Mouse (Mus musculus) lung, adult 2 months (tissue): ENCODE measurements around the gene Med20. TPM values are rescaled to one million over a fixed set of nuclear protein-coding genes. Genes with fewer than 3 reads are reported as not detected.
"Not testable (repeated sequence)": the region's sequence is repeated elsewhere in the genome, so short reads cannot be mapped to it uniquely, and the experiment has no call there.

Experiments
- DNase-seq: peaks from one replicate; pipeline ENCODE4 v3.0.0; 2022
- H3K4me1 ChIP-seq: fragments of 200-500 bp; 2 replicates; pipeline ENCODE4 v1.6.1; 2011; ENCODE audit warnings: low read length; ENCODE audit not compliant: control insufficient read depth, insufficient read depth
- H3K4me3 ChIP-seq: fragments of 200-500 bp; replicated peaks from 2 replicates; pipeline ENCODE3; 2011; ENCODE audit warnings: low read depth, mild to moderate bottlenecking, control low read depth, low read length; ENCODE audit errors: extremely low read depth
- CTCF ChIP-seq: fragments of 200-500 bp; IDR thresholded peaks from 2 replicates; pipeline ENCODE4 v1.5.1; 2011; ENCODE audit warnings: mild to moderate bottlenecking, low read length, control low read depth; ENCODE audit not compliant: insufficient read depth
- POLR2A ChIP-seq: fragments of 200-500 bp; IDR thresholded peaks from 2 replicates; pipeline ENCODE4 v1.6.1; 2011; ENCODE audit warnings: low read depth, mild to moderate bottlenecking, control low read depth, low read length, borderline replicate concordance; ENCODE audit errors: extremely low read depth
- WGBS: fragments of 180-500 bp; shearing (Covaris S2); methylation state at CpG from one replicate; pipeline ENCODE4 v1.1.7; 2018; 5-methylcytosine and 5-hydroxymethylcytosine counted together
- polyA plus RNA-seq: library from polyadenylated mRNA; depleted of rRNA; stranded (reverse); fragments of >200 nt; gene quantifications from 2 replicates; pipeline ENCODE4 v1.2.3, GENCODE M21; 2012

Med20 gene
- polyA plus RNA-seq, 1 experiment, result 27.3 TPM

DNA sequence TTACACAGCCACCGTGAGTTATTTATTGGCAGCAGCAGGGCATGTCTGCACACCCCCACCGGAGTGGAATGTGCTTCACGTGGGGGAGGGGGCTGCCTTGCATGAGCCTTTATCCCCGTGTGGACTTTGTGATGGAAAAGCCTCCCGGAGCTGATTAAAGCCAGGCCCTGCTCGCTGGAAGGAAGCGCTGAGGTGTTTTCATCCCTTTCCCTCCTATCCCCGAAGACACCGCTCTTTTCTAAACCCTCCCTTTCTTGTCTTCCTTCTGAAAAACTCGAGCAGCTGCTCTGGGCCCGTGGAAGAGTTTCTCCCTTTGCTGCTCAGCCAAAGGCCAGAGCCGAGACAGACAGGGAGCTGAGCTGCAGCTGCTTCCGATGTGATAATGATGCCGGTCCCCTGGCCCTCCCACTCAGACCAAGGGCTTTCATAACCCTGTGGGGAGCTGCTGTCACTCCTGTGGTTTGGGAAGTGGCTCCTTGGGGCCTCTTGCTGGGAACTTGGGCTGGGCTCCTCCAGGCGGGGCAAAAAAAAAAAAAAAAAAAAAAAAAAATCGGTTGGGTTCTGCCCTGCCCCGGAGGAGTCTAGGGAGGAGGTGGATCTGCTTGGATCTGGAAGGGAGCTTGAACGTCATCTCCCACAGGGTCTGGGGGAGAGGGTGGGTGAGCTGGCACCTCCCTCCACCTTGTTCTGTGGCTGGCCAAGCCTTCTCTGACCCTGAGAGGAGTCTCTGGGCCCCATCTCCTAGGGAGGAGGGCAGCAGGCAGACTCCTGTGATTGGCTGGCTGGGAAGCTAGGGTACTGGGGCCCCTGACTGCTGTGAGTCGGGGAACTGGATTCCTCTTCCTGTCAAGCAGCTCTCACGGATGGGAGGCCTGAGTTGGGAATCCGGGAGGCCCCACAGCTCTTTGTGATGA, 15.9 kb upstream of the Med20 start:
- Histone ChIP-seq H3K4me1 (peaks cover 43% of the 10 kb centered on the region), H3K4me3 (peak overlapping the region; percentile 34)
- TF ChIP-seq CTCF (no peak), POLR2A (peak; percentile 10; the same call in 1 of the 2 replicates)
- WGBS, result 3% methylated on average over 21 of the region's 21 CpGs
- peak; percentile 46 for DNase-seq

DNA sequence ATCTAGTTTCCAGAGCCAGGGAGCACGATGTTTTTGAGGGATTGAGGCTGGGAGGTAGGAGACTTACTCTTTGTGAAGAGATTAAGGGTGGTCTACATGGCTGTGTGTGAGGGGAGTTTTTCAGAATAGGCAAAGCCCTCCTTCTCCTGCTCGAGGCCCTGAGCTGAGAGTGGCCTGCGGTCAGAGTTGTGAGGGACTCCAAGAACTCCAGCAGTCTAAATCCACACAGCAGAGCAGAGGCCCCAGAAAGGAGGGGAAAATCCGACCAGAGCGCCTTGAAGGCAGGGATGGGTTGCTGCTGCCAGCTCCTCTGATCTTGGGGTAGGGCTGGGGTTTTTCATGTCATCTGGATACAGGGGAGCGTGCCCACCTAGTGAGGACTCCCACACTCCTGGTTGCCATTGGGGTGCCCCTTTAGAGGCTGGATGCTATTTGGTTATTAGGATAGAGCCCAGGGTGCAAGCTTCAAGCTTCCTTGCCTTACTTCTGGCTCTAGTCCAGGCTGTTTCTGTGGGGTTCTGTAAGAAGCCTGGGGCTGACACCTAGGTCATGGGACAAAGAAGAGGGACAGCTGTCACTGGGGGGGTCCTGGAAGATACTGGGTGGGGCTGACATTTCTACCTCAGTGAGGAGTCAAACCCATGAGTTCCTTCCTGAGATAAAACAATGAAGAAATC, 15.1 kb upstream of the Med20 start:
- Histone ChIP-seq H3K4me1 (peaks cover 43% of the 10 kb centered on the region), H3K4me3 (no peak overlapping the region)
- no peak for TF ChIP-seq CTCF
- TF ChIP-seq POLR2A, result no peak
- WGBS, result 43% methylated on average over 6 of the region's 6 CpGs
- peak; percentile 25 for DNase-seq

DNA sequence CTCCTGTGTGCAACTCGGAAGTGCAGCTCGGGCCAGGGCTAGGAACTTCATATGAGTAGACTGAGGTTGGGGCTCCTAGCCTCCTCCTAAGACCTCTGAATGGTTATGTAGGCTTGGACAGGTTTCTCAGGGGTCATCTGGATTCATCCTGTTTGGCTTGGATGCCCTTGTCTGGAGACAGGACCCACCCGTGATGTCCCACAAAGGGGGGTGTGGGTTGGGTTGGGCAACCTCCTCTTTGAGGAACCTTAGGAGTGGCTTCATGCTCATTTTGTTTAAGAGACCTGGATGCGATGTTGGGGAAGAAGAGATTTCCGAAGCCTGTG, 14.6 kb upstream of the Med20 start:
- Histone ChIP-seq H3K4me3 (no peak overlapping the region), H3K4me1 (peaks cover 43% of the 10 kb centered on the region)
- TF ChIP-seq POLR2A, result no peak
- no peak for TF ChIP-seq CTCF
- WGBS, result 35% methylated on average over 5 of the region's 5 CpGs
- DNase-seq, result no peak

DNA sequence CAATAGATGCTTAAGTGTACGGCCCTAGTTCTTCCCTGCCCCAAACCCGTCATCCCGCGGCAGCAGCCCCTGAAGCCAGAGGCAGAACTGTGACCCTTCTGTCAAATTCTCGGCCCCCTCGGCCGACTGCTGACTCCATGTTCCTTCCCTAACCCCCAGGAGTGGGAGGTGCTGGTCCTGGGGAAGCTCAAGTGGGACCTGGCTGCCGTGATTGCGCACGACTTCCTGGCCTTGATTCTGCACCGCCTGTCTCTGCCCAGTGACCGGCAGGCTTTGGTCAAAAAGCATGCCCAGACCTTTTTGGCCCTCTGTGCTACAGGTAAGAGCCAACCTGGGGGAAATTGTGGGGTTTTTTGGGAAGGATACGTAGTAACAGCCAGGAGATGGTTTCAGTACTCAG, 14.1 kb upstream of the Med20 start:
- Histone ChIP-seq H3K4me3 (no peak overlapping the region), H3K4me1 (peaks cover 43% of the 10 kb centered on the region)
- no peak for DNase-seq
- WGBS, result 44% methylated on average over 13 of the region's 13 CpGs
- TF ChIP-seq CTCF (no peak), POLR2A (no peak)

DNA sequence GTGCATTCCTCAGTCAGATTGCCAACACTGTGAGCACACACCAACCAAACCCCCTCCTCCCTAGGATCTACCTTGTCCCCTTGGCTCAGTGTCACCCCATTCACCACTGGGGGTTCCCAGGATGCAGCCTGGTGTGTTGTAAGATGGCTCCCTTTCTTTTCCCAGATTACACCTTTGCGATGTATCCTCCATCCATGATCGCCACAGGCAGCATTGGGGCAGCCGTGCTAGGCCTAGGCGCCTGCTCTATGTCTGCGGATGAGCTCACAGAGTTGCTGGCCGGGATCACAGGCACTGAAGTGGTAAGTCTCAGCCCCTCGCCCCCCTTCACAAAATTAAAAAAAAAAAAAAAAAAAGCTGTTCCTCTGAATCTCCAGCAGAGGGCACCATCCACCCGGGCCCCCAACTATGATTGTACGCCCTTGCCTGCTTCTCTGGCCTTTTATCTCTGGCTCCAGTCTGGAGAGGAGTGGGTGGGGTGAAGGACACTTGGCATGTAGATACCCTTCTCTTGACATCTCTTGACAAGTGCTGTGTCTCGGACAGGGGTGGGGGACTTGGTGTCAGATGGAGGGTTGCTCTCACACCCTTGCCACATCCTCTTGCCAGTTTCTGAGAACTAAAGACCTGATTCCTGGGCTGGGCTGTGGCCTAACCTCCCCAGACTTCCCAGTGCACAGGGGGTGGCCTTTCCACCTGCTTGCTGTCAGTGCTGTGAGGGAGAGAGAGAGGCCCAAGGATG, 13.4 kb upstream of the Med20 start:
- DNase-seq, result peak; percentile 41
- 15% methylated on average over 10 of the region's 10 CpGs for WGBS
- Histone ChIP-seq H3K4me3 (no peak overlapping the region), H3K4me1 (peaks cover 43% of the 10 kb centered on the region)
- TF ChIP-seq POLR2A (no peak), CTCF (peak; percentile 48)

DNA sequence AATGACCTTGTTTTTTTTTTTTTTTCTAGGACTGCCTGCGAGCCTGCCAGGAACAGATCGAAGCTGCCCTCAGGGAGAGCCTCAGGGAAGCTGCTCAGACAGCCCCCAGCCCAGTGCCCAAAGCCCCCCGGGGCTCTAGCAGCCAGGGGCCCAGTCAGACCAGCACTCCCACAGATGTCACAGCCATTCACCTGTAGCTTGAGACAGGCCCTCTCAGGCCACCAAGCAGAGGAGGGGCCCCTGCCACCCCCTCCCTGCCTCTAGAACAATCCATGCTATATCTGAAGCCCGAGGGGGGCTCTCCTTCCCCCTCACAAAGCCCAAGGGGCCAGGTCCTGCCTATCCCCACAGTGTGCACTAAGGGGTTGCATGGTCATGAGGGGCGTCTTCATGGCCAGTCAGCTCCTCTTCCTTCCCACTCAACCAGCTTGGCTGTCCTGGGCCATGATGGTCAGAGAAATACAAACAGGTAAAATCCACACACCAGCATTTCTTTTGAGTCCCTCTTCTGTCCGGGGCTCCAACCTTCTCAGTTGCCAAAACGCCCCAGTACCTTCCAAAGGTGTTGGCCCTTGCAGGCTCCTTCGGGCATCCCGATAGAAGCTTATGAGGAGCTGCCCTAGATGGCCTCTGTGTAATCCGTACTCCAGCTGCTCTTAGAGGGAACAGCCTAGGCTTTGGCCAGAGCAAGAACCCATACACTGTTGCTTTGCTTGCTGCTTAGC, 12.6 kb upstream of the Med20 start:
- 70% methylated on average over 10 of the region's 10 CpGs for WGBS
- H3K4me1 ChIP-seq, result peaks cover 43% of the 10 kb centered on the region
- not testable (repeated sequence) for DNase-seq, H3K4me3 ChIP-seq

DNA sequence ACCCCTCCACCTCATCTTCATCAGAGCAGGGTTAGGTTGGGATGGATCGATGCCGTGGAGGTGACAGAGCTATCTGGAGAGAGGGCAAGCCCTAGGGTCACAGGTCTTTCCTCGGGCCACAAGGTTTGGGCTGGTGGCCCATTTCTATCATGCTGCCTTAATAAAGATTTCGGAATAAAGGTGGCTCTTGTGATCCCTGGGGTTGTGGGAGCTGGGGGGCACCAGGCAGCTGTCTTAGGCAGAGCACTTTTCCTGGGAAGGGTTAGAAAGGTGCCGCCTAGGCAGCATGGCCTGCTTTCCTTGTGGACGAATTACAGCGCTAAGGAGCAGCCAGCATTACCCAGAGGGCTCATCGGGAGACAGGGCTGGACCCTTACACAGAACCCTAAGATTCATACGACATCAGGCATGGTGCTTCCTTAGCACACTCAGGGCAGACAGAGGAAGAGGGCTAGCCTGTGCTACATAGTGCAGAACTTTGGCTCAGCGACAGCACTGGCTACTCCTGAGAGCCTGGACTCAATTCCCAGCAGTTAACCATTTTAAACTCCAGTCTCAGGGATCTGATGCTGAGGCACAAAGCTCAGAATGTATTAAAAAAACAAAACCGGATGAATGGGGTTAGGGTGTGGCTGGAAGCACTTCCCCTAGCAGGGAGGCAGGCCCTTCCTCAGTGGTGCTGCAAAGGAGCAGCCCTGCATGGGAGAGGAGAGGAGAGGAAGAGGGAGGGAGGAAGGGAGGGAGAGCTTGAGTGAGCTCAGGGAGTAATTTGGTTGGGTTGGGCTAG, 11.7 kb upstream of the Med20 start:
- no peak for DNase-seq
- H3K4me1 ChIP-seq, result peaks cover 43% of the 10 kb centered on the region
- 53% methylated on average over 11 of the region's 11 CpGs for WGBS
- TF ChIP-seq CTCF (no peak), POLR2A (no peak)
- no peak overlapping the region for H3K4me3 ChIP-seq

DNA sequence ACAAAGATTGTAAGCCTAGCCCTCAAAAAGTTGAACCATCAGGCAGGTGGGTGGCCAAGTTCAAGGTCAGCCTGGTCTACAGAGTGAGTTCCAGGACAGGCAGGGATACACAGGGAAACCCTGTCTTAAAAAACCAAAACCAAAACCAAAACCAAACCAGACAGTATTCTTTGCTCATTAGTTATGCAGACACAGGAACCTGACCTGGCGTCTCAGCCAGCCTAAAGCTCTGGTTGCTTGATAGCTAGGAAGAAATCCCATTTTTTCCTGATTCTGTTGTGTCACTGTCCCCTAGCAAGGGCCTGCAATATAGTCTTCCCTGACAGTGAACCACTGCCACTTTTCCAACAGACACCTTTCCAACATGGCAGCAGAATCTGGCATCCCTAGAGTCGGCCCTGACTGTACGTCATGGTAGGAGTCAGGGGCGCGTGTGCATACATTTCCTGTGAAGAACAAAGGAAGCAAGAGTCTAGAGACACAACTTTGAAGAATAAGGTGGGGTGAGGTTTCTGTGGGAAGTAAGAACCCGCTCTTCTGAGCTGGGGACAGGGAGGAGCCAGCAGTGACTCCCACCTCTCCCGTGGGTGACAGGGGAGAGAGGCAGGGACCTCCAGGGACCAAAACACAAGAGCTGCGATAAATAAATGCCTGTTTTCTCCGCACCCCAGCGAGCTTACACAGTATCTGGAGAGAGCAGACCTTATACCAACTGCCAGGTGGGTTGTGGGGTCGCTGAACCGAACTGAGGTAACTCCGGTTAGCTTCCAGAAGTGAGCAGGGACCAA, 10.6 kb upstream of the Med20 start:
- DNase-seq, result no peak
- H3K4me3 ChIP-seq, result no peak overlapping the region
- TF ChIP-seq POLR2A, result no peak
- no peak for TF ChIP-seq CTCF
- WGBS, result 64% methylated on average over 13 of the region's 13 CpGs
- H3K4me1 ChIP-seq, result peaks cover 34% of the 10 kb centered on the region
